Mouse (Mus musculus) hindbrain, embryonic 13.5 days (tissue): ENCODE measurements around the gene Clcf1. TPM values are rescaled to one million over a fixed set of nuclear protein-coding genes. Genes with fewer than 3 reads are reported as not detected.

Experiments used
- ATAC-seq: fragments of 200-750 bp; cut with Nextera tagmentation; 2 replicates; pipeline ENCODE4 v1.8.0; 2017; ENCODE audit warnings: moderate TSS enrichment; ENCODE audit not compliant: low FRiP score
- H3K27ac ChIP-seq: fragments of 300-500 bp; sonication (generic); 2 replicates; pipeline ENCODE4 v1.5.1; 2015; ENCODE audit warnings: inconsistent platforms, mild to moderate bottlenecking, moderate library complexity
- H3K27me3 ChIP-seq: fragments of 300-500 bp; sonication (generic); 2 replicates; pipeline ENCODE4 v1.6.1; 2015; ENCODE audit warnings: mild to moderate bottlenecking, inconsistent platforms
- H3K36me3 ChIP-seq: fragments of 300-500 bp; sonication (generic); 2 replicates; pipeline ENCODE4 v1.6.1; 2015; ENCODE audit warnings: mild to moderate bottlenecking, inconsistent platforms
- H3K4me1 ChIP-seq: fragments of 300-500 bp; sonication (generic); replicated peaks from 2 replicates; pipeline ENCODE4 v1.6.1; 2015; ENCODE audit warnings: inconsistent platforms
- H3K4me2 ChIP-seq: fragments of 300-500 bp; sonication (generic); 2 replicates; pipeline ENCODE4 v1.6.1; 2015; ENCODE audit warnings: inconsistent platforms, mild to moderate bottlenecking, moderate library complexity
- H3K4me3 ChIP-seq: fragments of 300-500 bp; sonication (generic); 2 replicates; pipeline ENCODE4 v1.5.1; 2015; ENCODE audit warnings: mild to moderate bottlenecking, inconsistent platforms
- H3K9ac ChIP-seq: fragments of 300-500 bp; sonication (generic); 2 replicates; pipeline ENCODE4 v1.6.1; 2015; ENCODE audit warnings: mild to moderate bottlenecking, inconsistent platforms
- H3K9me3 ChIP-seq: fragments of 300-500 bp; sonication (generic); 2 replicates; pipeline ENCODE4 v1.6.1; 2016; ENCODE audit warnings: inconsistent platforms
- WGBS: fragments of 180-500 bp; shearing (Covaris S2); methylation state at CpG from one replicate; pipeline ENCODE4 v1.1.7; 2015; 5-methylcytosine and 5-hydroxymethylcytosine counted together
- microRNA-seq: library from miRNA; unstranded; fragments of <30 nt; microRNA quantifications from one replicate; pipeline ENCODE4, GENCODE M21; 2016
- polyA plus RNA-seq: library from polyadenylated mRNA; unstranded; fragments of >200 nt; fragmentation: Nextera tagmentation; extraction: Ambion mirVana; gene quantifications from 2 replicates; pipeline ENCODE4 v1.2.1, GENCODE M21; 2015

The Clcf1 gene
- polyA plus RNA-seq, 1 experiment from 2014 or later = 0.58 TPM

DNA sequence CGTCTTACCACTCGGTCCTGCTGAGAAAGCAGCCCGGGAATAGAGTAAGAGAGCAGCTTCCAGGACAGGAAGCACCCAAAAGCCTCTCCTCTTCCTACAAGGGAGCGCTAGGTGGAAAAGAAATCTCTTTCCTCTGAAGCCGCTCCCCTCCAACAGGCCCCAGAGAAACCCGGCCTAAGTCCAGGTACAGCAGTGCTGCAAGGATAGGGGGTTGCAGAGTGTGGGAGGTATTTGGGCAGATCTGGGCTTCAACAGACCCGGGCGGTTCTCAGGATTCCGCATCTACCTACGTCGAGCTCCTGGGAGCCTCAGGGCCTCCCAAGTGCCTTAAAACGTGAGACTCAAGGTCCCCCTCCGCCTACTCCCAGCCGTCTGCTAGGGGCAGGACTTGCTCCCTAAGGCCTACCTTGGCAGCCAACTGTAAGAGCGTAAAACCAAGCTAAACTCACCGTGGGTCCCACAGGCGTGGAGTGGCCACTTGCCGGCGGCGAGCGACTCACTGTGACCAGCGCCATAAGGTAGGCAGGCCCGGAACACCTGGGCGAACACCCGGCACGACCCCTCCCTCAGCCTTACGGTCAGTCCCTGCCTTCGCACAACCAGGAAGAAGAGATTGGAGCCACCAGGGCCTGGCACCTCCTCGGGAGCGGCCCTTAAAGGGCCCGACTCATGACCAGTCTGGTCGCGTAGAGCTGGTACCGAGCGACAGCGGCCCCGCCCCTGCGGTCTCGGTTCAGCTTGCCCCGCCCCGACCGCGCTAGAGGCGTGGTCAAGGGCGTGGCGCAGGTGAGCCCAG is 54.7 kb downstream of the Clcf1 start, which contains the start of gene Ssh3:
Gene Ssh3 (minus strand): TSS at position 615 of the 796 bp plus-strand sequence.
- Histone ChIP-seq H3K9me3 (no peaks in the 10 kb centered on the region), H3K36me3 (peaks cover 34% of the 10 kb centered on the region), H3K4me2 (peak within 1 kb of the TSS; percentile 55), H3K4me3 (peak within 1 kb of the TSS; percentile 36), H3K27me3 (peaks cover 42% of the 10 kb centered on the region), H3K27ac (no peak within 1 kb of the TSS), H3K4me1 (peaks cover 12% of the 10 kb centered on the region), H3K9ac (peak within 1 kb of the TSS; percentile 59)
- 6% methylated on average over 46 of the region's 46 CpGs for WGBS
- ATAC-seq = 0 out of 2 replicates have a peak, but pooled peaks have one; percentile 28

DNA sequence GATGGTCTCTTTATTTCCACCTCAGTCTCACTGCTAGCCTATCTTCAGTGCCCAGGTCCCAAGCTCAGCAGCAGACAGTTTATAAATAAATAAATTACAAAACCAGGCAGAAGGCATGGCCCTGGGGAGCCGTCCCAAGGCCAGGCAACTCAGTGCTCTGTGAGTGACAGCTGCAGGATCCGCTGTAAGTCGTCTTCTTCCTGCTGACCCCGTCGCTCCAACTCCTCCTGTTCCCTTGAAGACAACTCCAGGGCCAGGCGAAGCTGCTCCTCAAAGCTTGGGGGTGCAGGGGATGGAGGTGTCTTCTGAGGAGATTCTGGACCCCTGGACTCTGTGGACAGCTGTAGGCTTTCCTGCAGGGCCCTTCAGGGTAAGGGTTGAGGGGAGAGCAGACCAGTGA is 56.1 kb downstream of the Clcf1 start:
- ATAC-seq = no peak
- no peak overlapping the region for H3K4me2 ChIP-seq
- H3K4me1 ChIP-seq = peaks cover 12% of the 10 kb centered on the region
- no peaks in the 10 kb centered on the region for H3K9me3 ChIP-seq
- H3K27ac ChIP-seq = no peak overlapping the region
- H3K36me3 ChIP-seq = peaks cover 33% of the 10 kb centered on the region
- 68% methylated on average over 6 of the region's 6 CpGs for WGBS
- H3K27me3 ChIP-seq = peaks cover 42% of the 10 kb centered on the region
- H3K4me3 ChIP-seq = no peak overlapping the region
- no peak overlapping the region for H3K9ac ChIP-seq

DNA sequence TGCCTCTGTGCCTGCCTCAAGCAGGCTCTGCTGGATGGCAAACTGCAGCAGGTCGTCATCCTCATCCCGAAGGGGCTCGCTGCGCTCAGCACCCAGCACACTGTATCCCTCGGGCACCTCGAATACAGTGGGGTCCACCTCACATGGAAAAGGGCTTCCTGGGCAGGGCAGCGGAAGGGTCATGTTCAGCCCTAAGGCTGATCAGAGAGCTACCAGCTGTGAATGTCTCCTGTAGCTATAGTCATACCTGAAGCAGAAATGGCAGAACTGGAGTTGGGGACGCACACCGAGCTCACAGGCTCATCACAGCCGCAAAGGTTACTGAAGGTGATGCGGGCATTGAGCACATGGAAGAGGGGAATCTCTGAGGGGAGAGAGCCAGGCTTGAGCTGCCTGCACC is 56.9 kb downstream of the Clcf1 start:
- no peak overlapping the region for H3K9ac ChIP-seq
- no peak for ATAC-seq
- peaks cover 42% of the 10 kb centered on the region for H3K27me3 ChIP-seq
- no peak overlapping the region for H3K27ac ChIP-seq
- H3K4me1 ChIP-seq = peaks cover 12% of the 10 kb centered on the region
- 93% methylated on average over 11 of the region's 11 CpGs for WGBS
- H3K36me3 ChIP-seq = peaks cover 36% of the 10 kb centered on the region
- H3K4me2 ChIP-seq = no peak overlapping the region
- H3K9me3 ChIP-seq = no peaks in the 10 kb centered on the region; the same call in 1 of the 2 replicates
- H3K4me3 ChIP-seq = no peak overlapping the region

Small RNA genes within 50 kb of the gene (microRNA-seq; reads per million reads assigned to microRNA genes)
- gene Gm26115 = not detected
- 1.2 reads per million for gene Mir6985

Other genes with a start within 250 kb of the Clcf1 start
- 0.22 and 0.32 TPM in 2 replicates for gene Aldh3b2, start 241.9 kb upstream of the Clcf1 start, polyA plus RNA-seq
- gene Acy3, start 227.7 kb upstream of the Clcf1 start, polyA plus RNA-seq = 2.3 TPM in 2 replicates
- gene Tbx10, start 221.5 kb upstream of the Clcf1 start, polyA plus RNA-seq = 0.32 and 1.2 TPM in 2 replicates
- 22.3 and 27.5 TPM in 2 replicates for gene Nudt8, start 213.7 kb upstream of the Clcf1 start, polyA plus RNA-seq
- gene Gm49405, start 213.6 kb upstream of the Clcf1 start, polyA plus RNA-seq = 5.2 and 5.3 TPM in 2 replicates
- gene Doc2g, start 210.9 kb upstream of the Clcf1 start, polyA plus RNA-seq = 6.5 and 7.8 TPM in 2 replicates
- 220 and 241 TPM in 2 replicates for gene Ndufv1, start 201.4 kb upstream of the Clcf1 start, polyA plus RNA-seq
- gene Gstp1, start 176.3 kb upstream of the Clcf1 start, polyA plus RNA-seq = 418 and 433 TPM in 2 replicates
- 1.4 and 4.4 TPM in 2 replicates for gene Gstp2, start 168.2 kb upstream of the Clcf1 start, polyA plus RNA-seq
- gene Gstp3, start 154.7 kb upstream of the Clcf1 start, polyA plus RNA-seq = not detected in 2 replicates
- gene Cabp2, start 132.7 kb upstream of the Clcf1 start, polyA plus RNA-seq = not detected in 2 replicates
- gene Cdk2ap2, start 117.1 kb upstream of the Clcf1 start, polyA plus RNA-seq = 79.8 and 81.0 TPM in 2 replicates
- 43.3 and 48.5 TPM in 2 replicates for gene Pitpnm1, start 114.2 kb upstream of the Clcf1 start, polyA plus RNA-seq
- gene Aip, start 88.4 kb upstream of the Clcf1 start, polyA plus RNA-seq = 90.3 and 91.7 TPM in 2 replicates
- not detected in 2 replicates for gene Gpr152, start 74.5 kb upstream of the Clcf1 start, polyA plus RNA-seq
- gene Cabp4, start 70.2 kb upstream of the Clcf1 start, polyA plus RNA-seq = 0.29 and 0.30 TPM in 2 replicates
- 128 and 130 TPM in 2 replicates for gene Coro1b, start 65.6 kb upstream of the Clcf1 start, polyA plus RNA-seq
- 0.47 and 0.66 TPM in 2 replicates for gene Ptprcap, start 60.6 kb upstream of the Clcf1 start, polyA plus RNA-seq
- 61.6 and 64.3 TPM in 2 replicates for gene Rps6kb2, start 50.9 kb upstream of the Clcf1 start, polyA plus RNA-seq
- gene Carns1, start 38.8 kb upstream of the Clcf1 start, polyA plus RNA-seq = 5.1 and 5.6 TPM in 2 replicates
- gene Tbc1d10c, start 23.0 kb upstream of the Clcf1 start, polyA plus RNA-seq = 0.88 and 1.1 TPM in 2 replicates
- 609 and 611 TPM in 2 replicates for gene Ppp1ca, start 22.2 kb upstream of the Clcf1 start, polyA plus RNA-seq
- 20.4 and 24.6 TPM in 2 replicates for gene Rad9a, start 12.6 kb upstream of the Clcf1 start, polyA plus RNA-seq
- not detected in 2 replicates for gene AC109138.7, start 119 bp downstream of the Clcf1 start, polyA plus RNA-seq
- gene Pold4, start 17.7 kb downstream of the Clcf1 start, polyA plus RNA-seq = 19.7 and 20.2 TPM in 2 replicates
- gene Ssh3, start 54.9 kb downstream of the Clcf1 start, polyA plus RNA-seq = 10.4 and 10.6 TPM in 2 replicates
- 29.9 and 33.1 TPM in 2 replicates for gene Ankrd13d, start 68.9 kb downstream of the Clcf1 start, polyA plus RNA-seq
- gene Grk2, start 92.0 kb downstream of the Clcf1 start, polyA plus RNA-seq = 19.6 and 20.0 TPM in 2 replicates
- 34.6 and 36.3 TPM in 2 replicates for gene Kdm2a, start 184.0 kb downstream of the Clcf1 start, polyA plus RNA-seq
- 7.0 and 7.8 TPM in 2 replicates for gene Rhod, start 225.2 kb downstream of the Clcf1 start, polyA plus RNA-seq